Comparison of ENCODE assay signal across 9 mouse cellular contexts in the genomic region with DNA sequence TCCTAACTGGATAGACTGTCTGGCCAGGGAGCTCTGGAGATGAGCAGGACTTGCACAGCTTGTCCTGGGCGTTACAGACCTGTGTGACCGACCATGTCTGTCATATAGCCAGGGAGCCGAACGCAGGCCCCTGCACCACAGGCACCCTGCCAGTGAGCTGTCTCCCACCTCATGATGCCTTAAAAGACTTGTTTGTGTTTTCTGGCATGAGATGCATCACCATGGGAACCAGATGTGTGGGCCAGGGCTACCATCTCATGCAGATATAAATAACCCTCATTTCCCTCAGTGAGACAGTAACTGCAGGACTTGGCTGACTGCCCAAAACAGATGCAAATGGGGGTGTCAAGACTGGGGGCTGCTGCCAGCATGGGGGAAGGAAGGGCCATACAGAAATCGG. TPM values are rescaled to one million over a fixed set of nuclear protein-coding genes. Genes with fewer than 3 reads are reported as not detected.
DNase-seq lines count a peak whose midpoint lies in the region; ATAC-seq and TF ChIP-seq lines count a peak whose summit lies in the region.
"Had no signal": no experiment of that assay in that cellular context is flagged by ENCODE, and none has a peak within 500 bp of the region (broad histone marks: within the 10 kb centered on the region; RNA-seq: fewer than 3 reads in every experiment).

No protein-coding gene starts in this region.

- no peak overlapping the region for H3K9ac ChIP-seq in hindbrain, embryonic 13.5 days
- H3K9ac ChIP-seq in hindbrain, embryonic 11.5 days (ENCODE audit: low read depth, low read length) = no peak overlapping the region
- no peak overlapping the region for H3K9ac ChIP-seq in neural tube, embryonic 15.5 days (replicated peaks)

- no peaks in the 10 kb centered on the region for H3K27me3 ChIP-seq in hindbrain, embryonic 13.5 days
- H3K27me3 ChIP-seq in hindbrain, embryonic 11.5 days (ENCODE audit: control insufficient read depth, insufficient read depth, low read length) = no peaks in the 10 kb centered on the region
- no peaks in the 10 kb centered on the region for H3K27me3 ChIP-seq in neural tube, embryonic 15.5 days (replicated peaks)

- H3K36me3 ChIP-seq in hindbrain, embryonic 13.5 days = peaks cover 96% of the 10 kb centered on the region
- peaks cover 45% of the 10 kb centered on the region for H3K36me3 ChIP-seq in hindbrain, embryonic 11.5 days (ENCODE audit: control insufficient read depth, insufficient read depth, low read length)
- peaks cover 89% of the 10 kb centered on the region for H3K36me3 ChIP-seq in neural tube, embryonic 15.5 days

- H3K4me1 ChIP-seq in hindbrain, embryonic 13.5 days (replicated peaks) = peaks cover 17% of the 10 kb centered on the region
- no peaks in the 10 kb centered on the region for H3K4me1 ChIP-seq in hindbrain, embryonic 11.5 days (replicated peaks; ENCODE audit: control insufficient read depth, insufficient read depth, low read length)
- H3K4me1 ChIP-seq in neural tube, embryonic 15.5 days = peaks cover 14% of the 10 kb centered on the region; the same call in 1 of the 2 replicates

- H3K27ac ChIP-seq in hindbrain, embryonic 13.5 days = peak overlapping the region; percentile 73
- no peak overlapping the region for H3K27ac ChIP-seq in hindbrain, embryonic 11.5 days (ENCODE audit: low read depth, low read length)
- peak overlapping the region; percentile 36 for H3K27ac ChIP-seq in layer of hippocampus, adult 2 months
- peak overlapping the region; percentile 72 for H3K27ac ChIP-seq in neural tube, embryonic 15.5 days (replicated peaks)

- no peak overlapping the region for H3K4me2 ChIP-seq in hindbrain, embryonic 13.5 days
- no peak overlapping the region for H3K4me2 ChIP-seq in hindbrain, embryonic 11.5 days (replicated peaks; ENCODE audit: low read depth, low read length)
- H3K4me2 ChIP-seq in neural tube, embryonic 15.5 days = no peak overlapping the region

- WGBS in hindbrain, embryonic 13.5 days = 49% methylated on average over 5 of the region's 5 CpGs
- 74% methylated on average over 5 of the region's 5 CpGs for WGBS in hindbrain, embryonic 11.5 days
- 30% methylated on average over 5 of the region's 5 CpGs for WGBS in neural tube, embryonic 15.5 days

- no peak overlapping the region for H3K4me3 ChIP-seq in hindbrain, embryonic 13.5 days
- no peak overlapping the region for H3K4me3 ChIP-seq in hindbrain, embryonic 11.5 days (ENCODE audit: low read depth, low read length)
- no peak overlapping the region for H3K4me3 ChIP-seq in layer of hippocampus, adult 2 months
- H3K4me3 ChIP-seq in neural tube, embryonic 15.5 days (replicated peaks) = no peak overlapping the region

- no peak for TF ChIP-seq CTCF in layer of hippocampus, adult 2 months (conservative IDR thresholded peaks at IDR 0.05)

- no peaks in the 10 kb centered on the region for H3K9me3 ChIP-seq in hindbrain, embryonic 13.5 days
- H3K9me3 ChIP-seq in hindbrain, embryonic 11.5 days (ENCODE audit: control insufficient read depth, low read length) = no peaks in the 10 kb centered on the region
- no peaks in the 10 kb centered on the region for H3K9me3 ChIP-seq in neural tube, embryonic 15.5 days (replicated peaks)

- peak; percentile 73 for ATAC-seq in hindbrain, embryonic 13.5 days (ENCODE audit: low FRiP score)
- ATAC-seq in hindbrain, embryonic 11.5 days (ENCODE audit: low FRiP score) = no peak
- peak; percentile 82 for ATAC-seq in neural tube, embryonic 15.5 days (ENCODE audit: low FRiP score)

- no peak for DNase-seq in hindbrain, embryonic 11.5 days (ENCODE audit: low spot score)
- peak; percentile 70 for DNase-seq in brain, embryonic 18.5 days (ENCODE audit: low read depth, low spot score)
- DNase-seq in layer of hippocampus, adult 2 months (ENCODE audit: low spot score in 2 of 2) = peak; percentile 43 to 63
- DNase-seq in kidney, postnatal 36 days = no peak
- DNase-seq in adrenal gland, adult (ENCODE audit: inconsistent age in 2 of 2, low spot score in 1 of 2) = no peak
- DNase-seq in urinary bladder, adult 2 months (ENCODE audit: low spot score) = no peak

RNA-seq across cellular contexts. Expression of a gene that starts 40.1 kb away (rescaled TPM):
- 14.4 and 15.1 TPM in 2 replicates for polyA plus RNA-seq in hindbrain, embryonic 13.5 days (2015; fragmentation: Nextera tagmentation; extraction: Ambion mirVana)
- 7.4 and 8.0 TPM in 2 replicates for polyA plus RNA-seq in hindbrain, embryonic 11.5 days (2014; fragmentation: Nextera tagmentation; extraction: Ambion mirVana)
- total RNA-seq in layer of hippocampus, adult 2 months (2021) = 10 to 100 TPM; 90.0 to 99.3 TPM
- polyA plus RNA-seq in neural tube, embryonic 15.5 days (2015; fragmentation: Nextera tagmentation; extraction: Ambion mirVana) = 10.4 and 12.1 TPM in 2 replicates
- polyA plus RNA-seq in urinary bladder, adult 2 months (2012; rRNA removed) = 11.1 and 15.6 TPM in 2 replicates

RNA-seq across cellular contexts. Expression of a gene that starts 47.9 kb away (rescaled TPM):
- polyA plus RNA-seq in hindbrain, embryonic 13.5 days (2015; fragmentation: Nextera tagmentation; extraction: Ambion mirVana) = 0.42 and 0.43 TPM in 2 replicates
- not detected in 2 replicates for polyA plus RNA-seq in hindbrain, embryonic 11.5 days (2014; fragmentation: Nextera tagmentation; extraction: Ambion mirVana)
- total RNA-seq in layer of hippocampus, adult 2 months (2021) = 1 to 10 TPM; 5.4 to 6.8 TPM
- 0.51 and 0.63 TPM in 2 replicates for polyA plus RNA-seq in neural tube, embryonic 15.5 days (2015; fragmentation: Nextera tagmentation; extraction: Ambion mirVana)
- polyA plus RNA-seq in urinary bladder, adult 2 months (2012; rRNA removed) = 0.09 and 0.10 TPM in 2 replicates
- total RNA-seq: liver, adult 2 months had no signal
- polyA plus RNA-seq: liver, adult 2 months had no signal

RNA-seq across cellular contexts. Expression of a gene that starts 55.6 kb away (rescaled TPM):
- 74.5 and 76.0 TPM in 2 replicates for polyA plus RNA-seq in hindbrain, embryonic 13.5 days (2015; fragmentation: Nextera tagmentation; extraction: Ambion mirVana)
- polyA plus RNA-seq in hindbrain, embryonic 11.5 days (2014; fragmentation: Nextera tagmentation; extraction: Ambion mirVana) = 65.3 and 69.3 TPM in 2 replicates
- total RNA-seq in layer of hippocampus, adult 2 months (2021) = 10 to 100 TPM; 22.8 to 25.4 TPM
- 62.6 and 64.9 TPM in 2 replicates for polyA plus RNA-seq in neural tube, embryonic 15.5 days (2015; fragmentation: Nextera tagmentation; extraction: Ambion mirVana)
- 27.1 and 31.5 TPM in 2 replicates for polyA plus RNA-seq in urinary bladder, adult 2 months (2012; rRNA removed)

Comparison
In these comparisons a context has a peak if more than half of its experiments do, and no peak if none do; other contexts are left out.
1. DNase-seq: peak in brain, embryonic 18.5 days (single experiment) and layer of hippocampus, adult 2 months (2 of 2); none in hindbrain, embryonic 11.5 days (single experiment), kidney, postnatal 36 days (0 of 2), adrenal gland, adult (0 of 2) and urinary bladder, adult 2 months (single experiment).